Mouse (Mus musculus) ES-Bruce4 (cell line): ENCODE measurements at regions not wholly inside any gene's neighbourhood (a gene's known extent, or its start where the extent isn't known, plus 50 kb on each side); places are given as distances from the start of the nearest gene placed in this dataset.

Experiments used
- H3K27ac ChIP-seq: 2 replicates; pipeline ENCODE4 v1.5.1; 2012; ENCODE audit warnings: low read length, inconsistent platforms; ENCODE audit not compliant: insufficient read depth
- H3K27me3 ChIP-seq: 2 replicates; pipeline ENCODE4 v1.6.1; 2012; ENCODE audit warnings: mild to moderate bottlenecking, low read length, inconsistent platforms; ENCODE audit not compliant: control insufficient read depth, poor library complexity, insufficient read depth, severe bottlenecking
- H3K36me3 ChIP-seq: 2 replicates; pipeline ENCODE4 v1.6.1; 2012; ENCODE audit warnings: inconsistent platforms, mild to moderate bottlenecking, low read length, moderate library complexity; ENCODE audit not compliant: control insufficient read depth, poor library complexity, insufficient read depth, severe bottlenecking
- H3K4me1 ChIP-seq: one replicate; pipeline ENCODE4 v1.8.1; 2011; ENCODE audit warnings: low read length; ENCODE audit not compliant: control insufficient read depth, insufficient read depth
- H3K4me3 ChIP-seq: 2 replicates; pipeline ENCODE4 v1.5.1; 2011; ENCODE audit warnings: low read depth, mild to moderate bottlenecking, low read length
- H3K9ac ChIP-seq: 2 replicates; pipeline ENCODE4 v1.6.1; 2012; ENCODE audit warnings: low read depth, mild to moderate bottlenecking, inconsistent platforms; ENCODE audit not compliant: poor library complexity, severe bottlenecking
- H3K9me3 ChIP-seq: replicated peaks from 2 replicates; pipeline ENCODE4 v1.6.1; 2012; ENCODE audit warnings: mild to moderate bottlenecking, low read length, inconsistent platforms; ENCODE audit not compliant: control insufficient read depth, poor library complexity, insufficient read depth, severe bottlenecking
- CTCF ChIP-seq: IDR thresholded peaks from one replicate; pipeline ENCODE4 v1.8.1; 2011; ENCODE audit warnings: low read depth, low read length
- EP300 ChIP-seq: IDR thresholded peaks from 2 replicates; pipeline ENCODE4 v1.6.1; 2011; ENCODE audit warnings: low read depth, low read length; ENCODE audit not compliant: insufficient read depth
- POLR2A ChIP-seq: IDR thresholded peaks from one replicate; pipeline ENCODE4 v1.8.1; 2011; ENCODE audit warnings: low read length; ENCODE audit not compliant: insufficient read depth

DNA sequence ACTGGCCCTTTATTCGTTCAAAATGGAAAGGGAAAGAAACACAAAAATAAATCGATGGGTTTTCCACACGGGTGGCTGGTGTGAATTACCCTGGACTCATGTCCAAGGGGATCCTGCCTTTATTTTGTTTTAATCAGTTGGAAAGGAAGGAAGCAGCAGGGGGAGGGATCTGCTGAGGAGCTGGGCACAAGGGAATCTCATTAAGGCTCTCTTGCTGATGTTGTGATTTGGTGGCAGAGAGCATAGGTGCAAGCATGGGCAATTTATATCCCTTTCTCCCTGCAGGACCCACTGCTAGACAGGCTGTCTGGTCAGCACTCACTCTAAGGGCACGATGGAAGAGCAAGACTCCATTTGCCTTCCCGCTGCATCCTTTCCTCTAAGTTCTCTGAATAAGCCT lies 469.2 kb downstream of the Epha7 start:
- Histone ChIP-seq H3K4me1 (no peaks in the 10 kb centered on the region), H3K4me3 (no peak overlapping the region), H3K27me3 (no peaks in the 10 kb centered on the region), H3K27ac (no peak overlapping the region), H3K9me3 (no peaks in the 10 kb centered on the region), H3K9ac (no peak overlapping the region), H3K36me3 (no peaks in the 10 kb centered on the region)
- TF ChIP-seq CTCF (no peak), EP300 (no peak), POLR2A (no peak)

DNA sequence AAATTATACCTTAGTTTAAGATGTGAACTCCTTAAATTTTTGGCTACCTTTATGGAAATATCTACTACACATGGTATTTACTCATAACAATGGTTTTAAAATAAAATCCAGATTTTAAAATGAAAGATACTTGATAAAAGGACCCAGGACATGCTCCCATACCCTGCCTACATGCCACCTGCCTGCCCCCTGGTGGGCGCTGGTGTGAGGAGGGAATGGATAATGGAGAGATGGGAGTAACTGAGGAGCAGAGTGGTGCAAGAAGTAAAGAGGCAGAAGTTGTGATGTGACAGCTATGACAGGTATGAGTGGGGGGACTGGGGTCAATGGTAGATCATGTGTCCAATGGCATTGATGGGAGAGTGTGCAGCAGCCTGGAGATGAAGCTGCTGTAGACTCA lies 488.4 kb downstream of the Epha7 start:
- H3K4me1 ChIP-seq, result no peaks in the 10 kb centered on the region
- no peaks in the 10 kb centered on the region for H3K9me3 ChIP-seq
- no peaks in the 10 kb centered on the region for H3K36me3 ChIP-seq
- no peaks in the 10 kb centered on the region for H3K27me3 ChIP-seq
- no peak overlapping the region for H3K9ac ChIP-seq
- no peak overlapping the region for H3K27ac ChIP-seq
- TF ChIP-seq POLR2A (no peak), EP300 (no peak), CTCF (peak; percentile 61)
- no peak overlapping the region for H3K4me3 ChIP-seq

DNA sequence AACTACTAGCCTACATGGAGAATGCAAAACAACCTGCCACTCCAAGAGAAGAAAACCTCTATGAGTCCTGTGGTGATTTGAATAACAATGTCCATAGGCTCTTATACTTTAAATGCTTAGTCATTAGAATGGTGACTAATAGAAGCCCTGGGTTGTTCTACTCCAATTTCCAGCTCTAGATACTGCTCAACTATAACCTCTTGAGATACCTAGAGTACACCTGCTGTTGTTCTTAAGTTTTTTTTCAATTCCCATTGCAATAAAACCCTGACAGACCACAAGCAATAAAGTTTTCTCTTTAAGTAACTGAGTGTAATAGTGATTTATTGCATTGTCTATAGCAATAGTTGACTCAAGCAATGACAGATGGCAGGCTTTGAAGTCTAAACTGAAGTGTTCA lies 491.0 kb downstream of the Epha7 start:
- Histone ChIP-seq H3K9ac (no peak overlapping the region), H3K4me1 (no peaks in the 10 kb centered on the region), H3K4me3 (no peak overlapping the region), H3K36me3 (no peaks in the 10 kb centered on the region), H3K27ac (no peak overlapping the region), H3K9me3 (no peaks in the 10 kb centered on the region), H3K27me3 (no peaks in the 10 kb centered on the region)
- TF ChIP-seq CTCF (no peak), EP300 (no peak), POLR2A (no peak)

DNA sequence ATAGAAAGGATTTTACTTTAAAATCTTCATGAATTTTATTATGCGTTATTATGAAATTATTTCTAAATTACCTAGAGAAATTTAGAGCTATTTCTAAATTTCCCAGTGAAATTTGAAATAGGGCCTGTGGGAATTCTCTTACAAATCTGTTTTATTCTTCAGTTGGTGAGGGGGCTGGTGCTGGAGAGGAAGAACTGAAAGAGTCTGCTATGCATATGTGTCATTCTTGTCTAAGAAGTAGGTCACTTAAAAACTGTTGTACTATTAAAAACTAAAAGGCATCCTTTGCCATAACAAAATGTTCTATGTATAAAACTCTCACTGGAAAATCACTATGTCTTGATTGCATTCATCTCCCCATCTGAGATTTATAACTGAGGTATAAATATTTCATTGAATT lies 494.3 kb downstream of the Epha7 start:
- Histone ChIP-seq H3K9ac (no peak overlapping the region), H3K9me3 (no peaks in the 10 kb centered on the region), H3K27me3 (no peaks in the 10 kb centered on the region), H3K4me1 (no peaks in the 10 kb centered on the region), H3K4me3 (no peak overlapping the region), H3K27ac (no peak overlapping the region), H3K36me3 (no peaks in the 10 kb centered on the region)
- TF ChIP-seq EP300 (no peak), CTCF (no peak), POLR2A (no peak)

DNA sequence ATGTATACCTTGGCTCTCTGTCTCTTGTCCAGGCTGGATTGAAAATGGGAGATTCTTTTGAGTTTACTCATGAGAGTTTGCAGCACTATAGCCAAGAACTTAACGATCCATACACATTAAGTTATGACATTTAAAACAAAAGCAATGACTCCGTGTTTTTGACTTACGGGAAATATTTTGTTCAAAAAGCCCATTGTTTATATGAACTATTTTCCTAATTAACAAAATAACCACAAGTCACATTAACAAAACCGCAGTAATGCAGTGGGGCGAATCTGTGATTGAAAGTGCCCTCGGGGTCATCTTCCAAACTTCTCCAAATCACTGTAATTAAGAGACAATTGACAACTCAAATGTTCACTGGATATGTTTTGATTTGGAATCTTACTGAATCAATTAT lies 511.0 kb downstream of the Epha7 start:
- Histone ChIP-seq H3K9me3 (no peaks in the 10 kb centered on the region), H3K4me1 (no peaks in the 10 kb centered on the region), H3K27ac (no peak overlapping the region), H3K9ac (no peak overlapping the region), H3K27me3 (no peaks in the 10 kb centered on the region), H3K4me3 (no peak overlapping the region), H3K36me3 (no peaks in the 10 kb centered on the region)
- TF ChIP-seq CTCF (no peak), EP300 (no peak), POLR2A (no peak)

DNA sequence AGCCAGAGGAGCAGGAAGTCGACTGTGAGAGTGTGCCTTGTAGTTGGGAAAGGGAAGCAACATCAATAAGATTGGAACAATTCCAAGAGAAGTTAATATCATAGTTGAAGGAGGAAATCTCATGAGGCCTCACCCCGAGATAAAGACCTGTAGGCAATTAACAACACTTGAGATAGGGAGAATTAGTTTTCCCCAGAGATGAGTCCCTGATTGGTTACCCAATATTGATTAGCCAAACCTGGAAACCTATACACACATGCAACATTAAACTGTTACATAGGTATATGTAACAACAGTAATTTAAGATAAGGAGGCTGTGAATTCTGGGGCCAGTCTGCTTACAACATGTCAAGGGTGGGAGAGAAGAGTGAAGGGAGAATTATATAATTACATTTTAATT lies 516.2 kb downstream of the Epha7 start:
- Histone ChIP-seq H3K9ac (no peak overlapping the region), H3K4me3 (no peak overlapping the region), H3K4me1 (no peaks in the 10 kb centered on the region), H3K9me3 (no peaks in the 10 kb centered on the region), H3K27ac (no peak overlapping the region), H3K27me3 (no peaks in the 10 kb centered on the region), H3K36me3 (no peaks in the 10 kb centered on the region)
- no peak for TF ChIP-seq CTCF
- no peak for TF ChIP-seq POLR2A
- TF ChIP-seq EP300, result no peak
